Mouse (Mus musculus): Measurements from ENCODE around the gene Sult2b1. TPM values are rescaled to one million over a fixed set of nuclear protein-coding genes. Genes with fewer than 3 reads are reported as not detected.

The Sult2b1 gene
- total RNA-seq, 4 experiments from 2014 or later: 12.9 to 15.9 (median 14.9) TPM

DNA sequence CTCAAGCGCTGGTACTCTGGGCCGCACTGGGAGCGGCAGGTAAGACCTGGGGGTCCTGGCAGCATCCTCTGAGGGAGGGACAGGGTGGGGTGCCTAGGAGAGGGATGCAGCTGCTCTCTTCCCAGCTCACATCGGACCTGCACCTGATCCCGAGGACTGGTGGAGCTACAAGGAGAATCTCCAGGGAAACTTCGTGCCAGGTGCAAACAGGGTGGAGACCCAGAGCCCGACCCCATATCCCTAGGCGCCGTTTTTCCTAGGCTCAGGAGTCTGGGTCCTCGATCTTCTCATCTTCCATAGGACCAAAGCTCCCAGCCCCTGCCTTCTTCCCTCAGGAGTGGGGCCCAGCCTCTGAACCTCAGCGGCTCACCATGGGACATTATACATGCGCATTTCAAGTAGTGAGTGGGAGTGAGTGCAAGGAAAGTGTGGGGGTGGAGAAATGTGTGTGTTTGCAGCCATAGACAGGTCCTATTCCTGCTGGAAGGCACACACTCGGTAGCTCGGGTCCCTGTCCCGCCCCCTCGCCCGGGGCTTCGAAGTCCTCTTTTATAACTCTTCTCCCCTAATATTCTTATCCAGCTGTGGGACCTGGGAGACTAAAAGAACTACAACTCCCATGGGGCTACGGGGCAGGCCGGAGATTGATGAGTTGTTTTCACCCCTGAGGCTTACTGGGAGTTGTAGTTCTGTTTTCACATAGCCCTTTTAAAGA lies 84.0 kb downstream of the Sult2b1 start:
- peak; percentile 70 to 88 for DNase-seq (ENCODE audit: low spot score in 2 of 2)

GRCm38 (mm10) chr7:45699523-45700141 lies 84.8 kb downstream of the Sult2b1 start, which contains the start of gene Car11:
Gene Car11 (plus strand): TSS chr7:45699843.
- DNase-seq (ENCODE audit: low spot score in 2 of 2): peak in 1 of 2 experiments; percentile 48

GRCm38 (mm10) chr7:45697894-45698293 lies 86.6 kb downstream of the Sult2b1 start:
- no peak for DNase-seq (ENCODE audit: low spot score in 2 of 2)

DNA sequence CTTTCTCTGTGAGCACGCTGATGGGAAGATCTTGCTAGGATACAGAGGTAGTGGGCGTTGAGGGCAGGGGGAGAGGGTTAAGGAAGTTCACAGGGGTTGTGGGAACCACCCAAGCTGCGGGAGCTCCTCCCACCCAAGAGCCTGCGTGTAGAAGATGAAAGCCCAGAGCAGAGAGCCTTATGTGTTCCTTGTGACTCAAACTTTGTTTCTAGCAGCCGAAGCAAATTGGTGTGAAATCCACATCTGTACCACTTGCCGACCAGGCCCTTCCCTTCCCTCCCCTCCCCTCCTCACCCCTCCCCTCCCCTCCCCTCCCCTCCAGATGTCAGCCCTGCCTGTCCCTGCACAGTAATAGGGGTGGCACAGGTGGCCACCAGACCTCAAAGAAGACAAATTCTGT lies 89.4 kb downstream of the Sult2b1 start:
- no peak for DNase-seq (ENCODE audit: low spot score in 2 of 2)

DNA sequence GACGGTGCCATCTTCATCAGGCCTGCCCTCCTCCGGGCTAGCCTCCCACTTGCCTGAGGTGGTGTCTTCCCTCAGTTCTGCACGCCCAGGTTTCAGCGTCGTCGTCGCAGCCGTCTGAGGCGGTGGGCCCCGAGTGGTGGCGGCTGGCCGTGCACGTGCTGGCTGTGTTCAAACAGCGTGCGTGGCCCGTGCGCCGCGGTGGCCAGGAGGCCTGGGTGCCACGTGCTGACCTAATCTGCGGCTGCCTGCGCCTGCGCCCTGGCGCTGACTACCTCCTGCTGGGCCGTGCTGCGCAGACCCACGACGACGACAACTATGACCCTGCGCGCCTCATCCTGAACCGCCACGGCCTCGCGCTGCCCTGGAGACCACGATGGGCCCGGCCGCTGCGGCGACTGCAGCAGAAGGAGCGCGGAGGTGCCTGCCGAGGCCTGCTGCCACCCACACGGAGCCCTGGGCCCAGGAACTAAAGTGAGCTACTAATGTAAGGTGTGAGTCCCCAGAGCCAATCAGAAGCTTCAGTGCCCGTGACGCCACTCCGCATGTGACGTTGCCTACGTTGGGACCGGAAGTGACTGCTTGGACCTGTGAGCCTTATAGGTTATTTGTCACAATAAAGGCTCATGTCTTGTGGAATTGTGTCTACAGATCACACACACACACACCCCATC lies 90.4 kb downstream of the Sult2b1 start, which contains the start of gene Sec1:
Gene Sec1 (minus strand): TSS at position 482 of the 671 bp plus-strand sequence.
- no peak for DNase-seq (ENCODE audit: low spot score in 2 of 2)

DNA sequence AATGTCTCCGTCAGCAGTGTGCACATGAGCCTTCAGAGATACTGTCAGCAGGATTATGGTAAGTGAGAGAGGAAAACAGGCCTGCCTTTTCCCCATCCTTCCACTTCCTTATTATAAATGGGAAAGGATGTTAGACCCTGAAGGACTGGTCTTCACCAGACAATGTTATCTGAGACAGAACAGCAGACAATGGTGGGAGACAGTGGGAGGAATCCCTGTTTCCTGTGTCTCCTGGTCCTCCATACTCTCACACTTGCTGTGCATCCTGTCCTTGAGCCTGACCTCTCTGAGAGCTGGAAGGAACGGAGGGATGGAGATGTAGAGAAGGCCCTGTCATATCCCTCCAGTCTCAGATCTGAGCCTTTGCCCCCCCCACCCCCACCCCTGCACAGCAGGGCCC lies 92.1 kb downstream of the Sult2b1 start:
- DNase-seq (ENCODE audit: low spot score in 2 of 2): no peak

- no peak for DNase-seq (ENCODE audit: low spot score in 2 of 2)
Measured at GRCm38 (mm10) chr7:45689800-45690199, 94.7 kb downstream of the Sult2b1 start.

DNA sequence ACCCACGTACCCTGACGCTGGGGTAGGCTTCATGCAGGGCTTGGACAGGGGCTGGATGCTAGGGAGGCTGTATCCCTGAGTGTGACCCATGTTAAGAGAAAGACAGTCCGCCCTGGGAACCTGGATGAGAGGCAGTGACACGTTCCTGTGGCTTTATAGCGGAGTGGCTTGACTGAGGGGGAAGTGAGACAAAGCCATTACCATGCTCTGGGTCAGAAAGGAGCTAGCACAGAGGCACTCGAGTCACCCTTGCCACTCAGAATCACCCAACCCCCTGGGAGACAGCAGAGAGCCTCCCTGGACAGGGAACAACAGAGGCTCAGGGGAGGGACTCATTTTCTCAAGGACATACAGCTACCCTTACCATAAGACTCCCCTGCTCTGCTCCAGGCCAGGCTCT lies 95.4 kb downstream of the Sult2b1 start:
- DNase-seq (ENCODE audit: low spot score in 2 of 2): no peak

DNA sequence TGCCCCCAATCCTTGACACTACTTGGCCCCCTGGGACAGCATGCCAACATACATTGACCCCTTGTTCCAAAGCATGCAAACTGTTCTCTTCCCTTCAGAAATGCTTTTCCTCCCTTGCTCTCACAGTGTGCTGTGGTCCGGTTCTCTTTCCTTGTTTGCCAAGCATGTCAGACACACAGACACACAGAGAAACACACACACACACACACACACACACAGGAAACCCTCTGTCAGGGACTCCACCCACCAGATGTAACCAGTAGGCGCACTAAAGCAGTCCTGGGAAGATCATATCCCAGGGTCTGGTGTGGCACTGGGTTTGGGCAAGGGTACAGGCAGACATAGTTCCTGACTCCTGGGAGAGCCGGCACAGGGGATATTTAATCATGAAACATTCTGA lies 97.6 kb downstream of the Sult2b1 start:
- DNase-seq (ENCODE audit: low spot score in 2 of 2): no peak

DNA sequence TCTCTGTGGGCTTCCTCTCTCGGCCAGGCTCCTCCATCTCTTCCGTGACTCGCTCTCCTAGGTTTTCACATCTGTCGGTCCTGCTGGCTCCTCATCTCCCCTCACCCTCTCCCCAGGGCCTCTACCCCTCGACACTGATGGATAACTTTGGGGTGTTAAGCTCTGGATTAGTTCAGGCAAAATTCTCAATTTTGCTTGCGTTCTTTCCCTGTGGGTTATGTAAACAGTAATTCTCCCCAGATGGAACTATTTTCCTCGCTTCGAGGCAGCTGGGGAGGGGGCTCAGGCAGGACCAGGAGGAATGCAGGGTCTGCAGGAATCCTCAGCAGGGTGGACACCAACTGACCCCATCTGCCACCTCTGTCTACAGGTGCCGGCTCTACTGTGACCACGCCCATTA lies 98.7 kb downstream of the Sult2b1 start:
- no peak for DNase-seq (ENCODE audit: low spot score in 2 of 2)

DNA sequence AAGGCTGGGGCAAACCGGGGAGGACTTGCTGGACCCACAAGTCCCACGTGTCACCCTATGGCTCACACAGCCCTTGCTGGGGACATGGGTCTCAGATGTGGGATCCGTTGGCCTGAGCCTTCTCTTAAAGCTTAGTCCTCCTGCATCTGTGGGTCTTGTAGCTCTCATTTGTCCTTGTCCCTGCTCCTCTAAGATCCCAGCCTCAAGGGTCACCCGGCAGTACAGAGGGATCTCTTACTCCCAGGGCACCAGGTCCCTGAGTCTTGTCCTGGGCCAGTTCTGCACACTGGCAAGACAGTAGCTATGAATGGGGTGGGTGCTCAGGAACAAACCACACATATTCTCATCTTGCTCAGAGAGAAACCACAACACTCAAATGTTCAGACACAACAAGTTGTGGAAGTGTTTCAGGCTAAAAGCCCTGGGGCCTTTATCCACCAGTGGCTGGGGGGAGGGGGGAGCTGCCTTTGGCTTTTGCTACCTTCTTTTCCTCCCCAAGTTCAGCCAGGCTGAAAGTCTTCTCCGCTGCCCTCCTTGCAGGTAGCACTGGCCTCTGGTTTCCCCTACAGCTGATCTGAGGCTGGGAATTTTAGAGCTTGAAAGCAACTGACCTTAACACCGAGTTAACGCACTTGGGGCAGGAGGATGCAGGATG lies 100.9 kb downstream of the Sult2b1 start, which contains the start of gene Ntn5:
Gene Ntn5 (plus strand): TSS at position 627 of the 655 bp plus-strand sequence.
- no peak for DNase-seq (ENCODE audit: low spot score in 2 of 2)

- peak; percentile 46 to 73 for DNase-seq (ENCODE audit: low spot score in 2 of 2)
Measured at GRCm38 (mm10) chr7:45682144-45683126, 102.0 kb downstream of the Sult2b1 start.

DNA sequence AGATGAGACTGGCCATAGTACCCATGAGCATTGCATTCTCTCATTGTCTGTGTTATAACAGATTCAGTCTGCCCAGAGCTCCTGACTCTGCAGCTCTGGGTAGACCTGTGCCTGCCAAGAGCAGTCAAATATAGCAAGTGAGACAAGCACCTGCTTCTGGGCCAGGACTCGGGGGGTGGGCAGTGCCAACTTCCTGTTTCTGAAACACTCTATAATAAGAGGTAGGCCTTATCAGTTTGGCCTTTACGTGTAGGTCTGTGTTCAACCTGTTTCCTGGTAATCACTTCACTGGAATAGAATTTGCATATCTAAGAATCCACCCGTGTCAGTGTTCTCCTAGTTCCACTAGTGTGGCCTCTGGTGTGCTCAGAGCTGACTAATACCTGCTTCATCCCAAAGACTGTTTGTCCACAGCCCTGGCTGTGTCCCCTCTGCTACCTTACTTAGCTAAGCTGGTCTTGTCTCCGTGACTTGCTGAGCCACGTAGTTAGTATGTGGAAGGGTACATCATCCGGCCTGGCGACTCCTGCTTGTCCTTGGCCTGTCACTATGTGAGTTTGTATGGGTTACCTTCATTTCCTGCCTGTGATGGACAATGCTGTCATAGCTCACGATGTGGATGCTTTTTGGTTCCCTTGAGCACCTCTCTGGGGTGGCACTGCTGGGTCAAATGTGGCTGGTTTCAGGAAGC lies 103.3 kb downstream of the Sult2b1 start:
- DNase-seq (ENCODE audit: low spot score in 2 of 2): no peak

Other genes starting within 250 kb of the Sult2b1 start
- 1 to 10 TPM in 2 of 4 experiments, under 1 TPM in 1, not detected in 1; 0.72 to 2.6 (median 1.2) TPM for gene Hsd17b14, start 229.8 kb downstream of the Sult2b1 start, total RNA-seq (2022)
- gene Bcat2, start 214.5 kb downstream of the Sult2b1 start, total RNA-seq (2022): 10 to 100 TPM; 19.3 to 21.1 (median 19.9) TPM
- not detected for gene Fgf21, start 169.2 kb downstream of the Sult2b1 start, total RNA-seq (2022)
- under 1 TPM in 1 of 4 experiments, not detected in 3; 0.21 TPM for gene Fut1, start 167.4 kb downstream of the Sult2b1 start, total RNA-seq (2022)
- not detected for gene Izumo1, start 162.9 kb downstream of the Sult2b1 start, total RNA-seq (2022)
- gene Rasip1, start 157.2 kb downstream of the Sult2b1 start, total RNA-seq (2022): 1 to 10 TPM; 5.9 to 7.6 (median 6.6) TPM
- 1 to 10 TPM; 3.5 to 6.0 (median 5.6) TPM for gene Mamstr, start 144.7 kb downstream of the Sult2b1 start, total RNA-seq (2022)
- gene Fut2, start 118.3 kb downstream of the Sult2b1 start, total RNA-seq (2022): under 1 TPM in 1 of 4 experiments, not detected in 3; 0.59 TPM
- gene Ntn5, start 100.6 kb downstream of the Sult2b1 start, total RNA-seq (2022): 1 to 10 TPM; 7.6 to 8.7 (median 8.2) TPM
- 1 to 10 TPM in 1 of 4 experiments, under 1 TPM in 3; 0.63 to 1.1 (median 0.87) TPM for gene Sec1, start 90.3 kb downstream of the Sult2b1 start, total RNA-seq (2022)
- gene Car11, start 84.8 kb downstream of the Sult2b1 start, total RNA-seq (2022): 100 to 1,000 TPM; 230 to 247 (median 241) TPM
- 100 to 1,000 TPM; 164 to 236 (median 186) TPM for gene Dbp, start 79.6 kb downstream of the Sult2b1 start, total RNA-seq (2022)
- gene Rpl18, start 69.2 kb downstream of the Sult2b1 start, total RNA-seq (2022): 100 to 1,000 TPM; 340 to 384 (median 357) TPM
- gene Sphk2, start 66.7 kb downstream of the Sult2b1 start, total RNA-seq (2022): 10 to 100 TPM; 24.9 to 27.4 (median 25.3) TPM
- gene Fam83e, start 63.5 kb downstream of the Sult2b1 start, total RNA-seq (2022): under 1 TPM in 1 of 4 experiments, not detected in 3; 0.14 TPM
- gene Spaca4, start 58.9 kb downstream of the Sult2b1 start, total RNA-seq (2022): not detected
- gene Lmtk3, start 931 bp downstream of the Sult2b1 start, total RNA-seq (2022): 100 to 1,000 TPM; 219 to 241 (median 237) TPM
- 100 to 1,000 TPM; 184 to 196 (median 188) TPM for gene Cyth2, start 29.9 kb upstream of the Sult2b1 start, total RNA-seq (2022)
- gene Kcnj14, start 40.1 kb upstream of the Sult2b1 start, total RNA-seq (2022): 1 to 10 TPM; 1.9 to 2.5 (median 2.3) TPM
- 10 to 100 TPM; 20.5 to 22.8 (median 21.6) TPM for gene Grwd1, start 46.3 kb upstream of the Sult2b1 start, total RNA-seq (2022)
- gene Kdelr1, start 88.1 kb upstream of the Sult2b1 start, total RNA-seq (2022): 10 to 100 TPM; 67.2 to 79.8 (median 74.9) TPM
- 10 to 100 TPM; 11.1 to 12.9 (median 11.8) TPM for gene Grin2d, start 93.7 kb upstream of the Sult2b1 start, total RNA-seq (2022)
- gene Syngr4, start 112.0 kb upstream of the Sult2b1 start, total RNA-seq (2022): under 1 TPM in 1 of 4 experiments, not detected in 3; 0.98 TPM
- 10 to 100 TPM; 18.7 to 24.9 (median 22.7) TPM for gene Tmem143, start 112.3 kb upstream of the Sult2b1 start, total RNA-seq (2022)
- 1 to 10 TPM; 4.3 to 7.4 (median 6.3) TPM for gene Emp3, start 136.7 kb upstream of the Sult2b1 start, total RNA-seq (2022)
- 1 to 10 TPM; 2.1 to 3.7 (median 2.9) TPM for gene Ccdc114, start 139.4 kb upstream of the Sult2b1 start, total RNA-seq (2022)
- 1 to 10 TPM; 1.9 to 2.5 (median 2.3) TPM for gene Abcc6, start 245.6 kb upstream of the Sult2b1 start, total RNA-seq (2022)
- gene Nomo1, start 249.0 kb upstream of the Sult2b1 start, total RNA-seq (2022): 100 to 1,000 TPM; 100 to 108 (median 103) TPM